Mouse (Mus musculus) ES-CJ7 (cell line): ENCODE measurements at regions not wholly inside any gene's neighbourhood (a gene's known extent, or its start where the extent isn't known, plus 50 kb on each side); places are given as distances from the start of the nearest gene placed in this dataset.

Experiments
- DNase-seq: peaks from one replicate; pipeline ENCODE4 v3.0.0; 2011; ENCODE audit warnings: low read depth, low spot score

GRCm38 (mm10) chr7:133469106-133469505 is 132.9 kb downstream of the Tex36 start:
- no peak for DNase-seq

GRCm38 (mm10) chr7:133468346-133468745 is 133.6 kb downstream of the Tex36 start:
- DNase-seq = no peak

- no peak for DNase-seq
Observed at GRCm38 (mm10) chr7:133467579-133467978, 134.4 kb downstream of the Tex36 start.

GRCm38 (mm10) chr7:133459306-133459705 is 142.7 kb downstream of the Tex36 start:
- no peak for DNase-seq

- no peak for DNase-seq
Observed at GRCm38 (mm10) chr7:133457436-133458324, 144.3 kb downstream of the Tex36 start.

GRCm38 (mm10) chr7:133450246-133450645 is 151.7 kb downstream of the Tex36 start:
- DNase-seq = no peak

GRCm38 (mm10) chr7:133447079-133447478 is 154.9 kb downstream of the Tex36 start:
- peak; percentile 27 for DNase-seq

GRCm38 (mm10) chr7:133441661-133442060 is 160.3 kb downstream of the Tex36 start:
- peak; percentile 57 for DNase-seq

- DNase-seq = peak; percentile 18
Observed at GRCm38 (mm10) chr7:133441169-133441568, 160.8 kb downstream of the Tex36 start.

GRCm38 (mm10) chr7:133440711-133441110 is 161.2 kb downstream of the Tex36 start:
- no peak for DNase-seq

- no peak for DNase-seq
Observed at GRCm38 (mm10) chr7:133440086-133440485, 161.9 kb downstream of the Tex36 start.

- no peak for DNase-seq
Observed at GRCm38 (mm10) chr7:133438631-133439030, 163.3 kb downstream of the Tex36 start.

GRCm38 (mm10) chr7:133437866-133438265 is 164.1 kb downstream of the Tex36 start:
- peak; percentile 51 for DNase-seq

- no peak for DNase-seq
Observed at GRCm38 (mm10) chr7:133435596-133436357, 166.2 kb downstream of the Tex36 start.

GRCm38 (mm10) chr7:133434027-133434820 is 167.7 kb downstream of the Tex36 start:
- DNase-seq = no peak

- no peak for DNase-seq
Observed at GRCm38 (mm10) chr7:133432343-133432742, 169.6 kb downstream of the Tex36 start.

GRCm38 (mm10) chr7:133402072-133402471 is 199.9 kb downstream of the Tex36 start:
- DNase-seq = no peak

GRCm38 (mm10) chr7:133400691-133401090 is 201.3 kb downstream of the Tex36 start:
- no peak for DNase-seq

GRCm38 (mm10) chr7:133388716-133389115 is 213.2 kb downstream of the Tex36 start:
- DNase-seq = no peak

- DNase-seq = peak; percentile 25
Observed at GRCm38 (mm10) chr7:133382032-133382712, 219.8 kb downstream of the Tex36 start.

- no peak for DNase-seq
Observed at GRCm38 (mm10) chr7:133379373-133379772, 222.6 kb downstream of the Tex36 start.
